Mouse (Mus musculus) retina, adult 2 months (tissue): ENCODE results near the gene Cav3.

ENCODE experiments used
- DNase-seq: peaks from one replicate; pipeline ENCODE4 v3.0.0-alpha.2; 2012; ENCODE audit warnings: low read depth, low spot score

Cav3 gene

DNA sequence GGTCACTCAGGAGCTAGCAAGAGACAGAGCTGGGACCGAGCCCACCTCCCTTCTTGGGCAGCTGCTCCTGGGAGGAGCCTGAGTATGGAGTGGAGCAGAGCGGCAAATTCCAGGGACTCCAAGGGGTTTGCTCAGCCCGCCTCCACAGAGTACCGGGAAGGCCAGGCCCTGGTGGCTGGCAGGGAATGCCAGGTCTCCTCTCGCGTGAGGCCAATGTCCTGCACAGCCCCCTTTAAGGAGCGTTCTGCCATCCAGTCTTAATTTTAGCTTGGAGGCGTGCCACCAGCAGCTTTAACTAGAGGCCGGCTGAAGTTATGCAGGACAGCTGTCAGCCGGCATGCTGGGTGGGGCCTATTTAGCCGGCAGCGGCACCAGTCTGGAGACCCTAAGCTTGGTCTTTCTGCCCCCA, at the start of gene Cav3:
TSS of gene Cav3 (plus strand) at position 165 of the 409 bp plus-strand sequence.
- no peak for DNase-seq

DNA sequence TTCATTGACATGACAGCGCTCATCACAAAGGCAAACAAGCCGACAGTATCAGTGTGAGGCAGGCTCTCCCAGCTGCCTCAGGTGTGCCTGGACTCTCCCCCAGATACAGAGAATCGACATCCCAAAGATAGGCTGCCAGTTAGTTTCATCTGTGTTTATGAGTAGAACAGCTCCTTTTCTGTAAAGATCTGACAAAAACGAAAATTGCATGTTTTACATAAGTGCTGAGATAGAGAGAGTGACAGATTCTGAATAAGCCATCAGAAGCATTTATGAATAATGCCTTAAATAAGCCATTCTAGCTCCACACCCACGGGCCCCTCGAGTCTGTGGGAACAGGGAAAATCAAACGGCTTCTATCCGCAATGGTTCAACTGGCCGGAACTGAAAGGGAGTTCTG, 40.0 kb upstream of the Cav3 start:
- DNase-seq, result no peak

DNA sequence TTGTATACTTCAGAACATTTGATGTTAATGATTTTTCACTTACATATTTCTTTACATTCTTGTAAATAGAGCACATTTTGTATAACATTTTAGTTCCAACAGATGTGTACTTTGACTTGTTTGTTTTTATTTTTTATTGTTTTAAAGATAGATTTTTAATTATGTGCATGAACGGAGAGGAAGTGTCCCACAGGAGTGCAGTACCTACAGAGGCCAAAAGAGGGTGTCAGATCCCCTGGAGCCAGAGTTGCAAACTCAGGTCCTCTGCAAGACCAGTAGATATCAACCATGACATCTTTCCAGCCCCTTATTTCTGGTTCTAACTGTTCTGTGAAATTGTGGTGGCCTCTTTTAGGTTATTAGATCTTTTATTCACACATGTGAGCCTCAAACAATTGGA, 38.4 kb upstream of the Cav3 start:
- DNase-seq, result no peak

DNA sequence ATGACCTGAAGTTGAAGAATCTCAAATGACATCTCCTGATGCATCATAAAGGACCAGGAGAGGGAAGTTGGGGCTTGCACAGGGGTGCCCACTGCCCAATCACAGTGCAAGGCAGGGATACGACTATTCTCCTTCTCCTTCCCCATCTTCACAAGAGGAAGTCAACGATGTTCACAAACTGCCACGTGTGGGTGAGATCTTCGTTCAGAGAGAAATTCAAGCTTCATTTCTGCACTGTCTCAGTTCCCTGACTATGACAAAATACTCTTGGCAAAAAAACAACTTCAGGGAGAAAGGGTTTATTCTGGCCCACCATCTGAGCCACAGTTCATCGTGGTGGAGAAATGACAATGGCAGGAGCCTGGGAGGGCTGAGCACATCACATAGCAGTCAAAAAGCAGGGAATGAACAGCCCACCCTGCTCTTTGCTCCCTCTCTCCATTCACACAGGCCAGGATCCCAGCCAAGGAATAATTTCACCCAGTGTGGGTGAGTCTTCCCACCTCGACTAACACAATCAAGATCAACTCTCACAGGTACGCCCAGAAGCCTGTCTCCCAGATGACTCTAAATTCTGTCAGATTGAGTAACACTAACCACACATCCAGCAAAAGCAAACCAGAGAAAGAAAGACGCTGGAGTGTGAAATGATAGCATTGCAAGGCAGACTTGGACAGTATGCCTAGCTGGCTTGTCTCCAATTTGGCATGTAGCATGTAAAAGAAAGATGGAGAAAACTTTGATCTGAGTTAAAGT, 35.4 kb upstream of the Cav3 start:
- DNase-seq, result no peak

DNA sequence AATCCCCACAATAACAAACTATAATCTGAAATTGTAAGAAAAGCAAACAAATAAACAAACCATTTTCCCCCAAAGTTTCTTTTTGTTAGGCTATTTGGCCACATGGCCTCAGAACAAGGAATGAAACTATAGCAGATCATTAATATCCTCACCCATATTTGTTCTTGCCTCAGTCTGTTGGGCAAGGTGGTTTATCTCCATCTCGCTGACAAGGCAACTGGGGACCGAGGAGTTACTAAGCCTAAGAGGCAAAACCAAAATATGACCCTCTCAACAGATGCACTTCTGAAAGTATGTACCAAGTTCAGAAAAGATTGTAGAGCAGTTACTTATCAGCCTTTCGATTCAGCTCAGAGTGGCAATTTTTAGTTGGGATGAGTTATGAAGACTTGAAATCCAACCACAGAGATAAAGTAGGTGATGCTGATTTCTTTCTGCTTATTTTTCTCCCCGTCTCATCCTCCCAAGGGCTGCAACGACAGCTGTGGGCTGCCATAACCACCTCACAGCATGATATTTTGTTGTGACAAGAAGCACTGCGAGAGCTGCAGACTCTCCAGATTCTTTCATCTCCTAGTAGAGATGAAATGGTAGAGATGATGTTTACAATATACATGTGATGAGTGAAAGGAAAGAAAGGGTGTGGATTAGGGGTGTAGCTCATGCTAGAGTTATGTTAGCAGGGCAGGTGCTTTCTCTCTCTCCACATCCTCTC, 33.1 kb upstream of the Cav3 start:
- no peak for DNase-seq

DNA sequence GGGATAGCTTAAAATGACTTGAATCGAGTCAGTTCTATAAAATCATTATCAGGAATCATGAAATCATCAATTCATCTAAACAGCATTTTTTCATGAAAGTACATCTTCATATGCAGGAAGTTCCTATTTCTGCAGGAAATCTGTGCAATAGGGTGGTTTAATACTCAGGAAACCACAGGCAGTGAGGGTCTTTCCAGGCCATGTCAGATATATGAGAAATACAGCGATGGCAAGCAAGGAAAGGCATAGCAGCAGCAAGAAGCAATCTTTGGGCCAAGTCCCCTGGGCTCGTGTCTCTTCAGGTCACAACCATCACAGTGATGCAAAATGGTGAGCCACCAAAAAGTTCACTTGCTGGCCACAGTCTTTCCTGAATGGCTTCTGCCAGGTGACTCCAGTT, 13.6 kb upstream of the Cav3 start:
- DNase-seq, result no peak

DNA sequence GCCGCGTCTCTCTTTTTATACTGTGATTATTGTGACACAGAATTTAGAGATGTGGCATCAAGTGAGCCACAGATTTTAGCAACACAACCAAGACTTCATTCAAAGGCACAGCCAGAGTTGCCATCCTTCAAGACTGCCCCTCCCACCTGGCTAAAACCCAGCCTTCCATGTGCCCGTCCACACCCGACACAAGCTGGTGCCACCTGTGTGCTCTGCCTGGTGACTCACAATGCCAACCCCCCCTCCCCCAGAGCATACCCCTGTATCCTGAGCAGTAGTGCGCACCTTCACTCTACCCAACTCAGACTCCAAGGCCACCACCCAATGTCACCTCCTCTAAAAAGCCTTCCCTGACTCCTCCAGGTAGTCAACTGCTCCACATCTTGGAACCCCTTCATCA, 2.2 kb downstream of the Cav3 start:
- DNase-seq, result no peak

DNA sequence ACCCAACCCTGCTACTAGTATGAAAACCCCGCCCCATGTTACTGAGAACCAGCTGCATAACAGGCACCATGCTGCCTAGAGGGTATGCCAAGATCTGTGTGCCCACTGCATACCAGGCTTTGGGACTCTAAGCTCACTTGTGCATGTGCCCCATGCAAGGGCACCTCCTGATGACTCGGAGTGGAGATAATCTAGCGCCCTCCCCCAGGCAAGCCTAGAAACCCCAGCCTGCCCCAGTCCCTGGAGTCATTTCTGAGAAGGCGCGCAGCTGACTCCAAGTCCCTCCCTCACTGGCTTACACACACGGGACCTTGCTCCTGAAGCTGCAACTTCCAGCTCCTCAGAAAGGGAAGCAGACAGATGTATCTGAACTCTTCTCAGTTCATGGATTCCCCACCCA, 4.0 kb downstream of the Cav3 start:
- no peak for DNase-seq

DNA sequence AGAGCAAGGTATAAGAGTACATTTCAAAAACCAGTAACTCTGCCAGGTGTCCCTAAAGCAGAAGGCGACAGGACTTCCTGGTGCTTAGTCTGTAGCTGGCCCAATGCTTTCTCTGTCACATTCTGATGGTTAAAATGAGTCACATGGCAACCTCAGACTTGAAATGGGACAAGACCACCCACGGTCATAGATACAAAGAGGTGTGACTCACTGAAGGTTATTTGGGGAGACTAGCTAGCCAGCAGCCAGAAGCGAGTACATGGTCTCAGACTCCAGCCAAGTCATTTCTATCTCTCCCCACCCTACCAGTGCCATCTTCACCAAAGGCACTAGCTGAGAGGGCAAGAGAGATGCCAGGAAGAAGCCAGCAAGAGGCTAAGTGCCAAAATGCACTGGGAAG, 6.1 kb downstream of the Cav3 start:
- DNase-seq, result no peak

DNA sequence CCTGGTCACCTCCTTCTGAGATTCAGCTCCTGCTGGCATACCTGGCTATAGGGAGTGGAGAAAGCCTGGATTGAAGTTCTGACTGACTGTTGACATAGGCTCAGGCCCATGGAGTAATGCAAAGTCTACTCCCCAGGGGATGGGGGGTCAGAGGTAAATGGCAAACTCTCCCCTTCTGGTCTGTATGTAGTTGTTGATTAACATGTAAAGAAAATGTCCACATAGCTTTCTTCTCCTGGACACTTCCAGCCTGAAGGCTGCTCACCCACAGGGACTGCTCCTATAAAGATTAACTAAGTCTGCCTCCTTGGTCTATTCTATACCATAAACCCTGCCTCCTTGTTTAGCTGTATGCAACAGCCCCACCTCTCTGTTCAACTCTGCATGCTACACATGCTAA, 6.7 kb downstream of the Cav3 start:
- no peak for DNase-seq

DNA sequence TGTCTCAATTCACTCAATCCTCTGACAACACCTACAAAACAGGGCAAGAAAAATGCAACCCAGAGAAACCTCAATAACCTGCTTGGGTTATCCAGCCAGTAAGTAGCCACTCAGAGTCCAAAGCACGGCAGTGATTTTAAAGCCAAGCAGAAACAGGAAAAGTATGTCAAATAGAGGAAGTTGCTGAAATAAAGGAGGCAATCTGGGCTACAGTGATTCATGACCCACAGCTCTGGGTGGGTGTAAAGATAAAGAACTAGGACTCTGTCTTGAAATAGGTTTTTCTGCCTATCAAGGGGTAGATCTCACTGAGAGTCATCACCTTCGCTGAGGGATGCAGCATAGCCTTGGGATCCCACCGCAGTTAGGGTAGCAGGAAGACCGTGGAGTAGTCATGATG, 12.3 kb downstream of the Cav3 start:
- no peak for DNase-seq

DNA sequence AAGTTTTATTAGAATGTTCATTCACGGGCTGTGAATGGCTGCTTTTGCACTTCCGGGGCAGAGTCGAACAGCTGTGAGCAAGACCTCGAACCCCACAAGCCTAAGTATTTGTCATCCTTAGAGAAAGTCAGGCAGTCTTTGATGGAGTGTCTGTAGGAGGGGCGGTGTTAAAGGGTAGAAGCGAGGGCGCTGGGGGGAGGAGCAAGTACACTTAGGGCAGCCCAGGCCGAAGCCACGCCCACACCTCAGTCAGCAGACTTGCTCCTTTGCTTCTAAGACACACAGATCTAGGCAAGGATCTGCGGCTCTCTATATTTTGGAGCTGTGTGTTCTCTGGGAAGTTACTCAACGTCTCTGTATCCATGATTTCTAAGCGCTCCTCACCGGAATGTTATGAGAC, 20.6 kb downstream of the Cav3 start:
- no peak for DNase-seq

DNA sequence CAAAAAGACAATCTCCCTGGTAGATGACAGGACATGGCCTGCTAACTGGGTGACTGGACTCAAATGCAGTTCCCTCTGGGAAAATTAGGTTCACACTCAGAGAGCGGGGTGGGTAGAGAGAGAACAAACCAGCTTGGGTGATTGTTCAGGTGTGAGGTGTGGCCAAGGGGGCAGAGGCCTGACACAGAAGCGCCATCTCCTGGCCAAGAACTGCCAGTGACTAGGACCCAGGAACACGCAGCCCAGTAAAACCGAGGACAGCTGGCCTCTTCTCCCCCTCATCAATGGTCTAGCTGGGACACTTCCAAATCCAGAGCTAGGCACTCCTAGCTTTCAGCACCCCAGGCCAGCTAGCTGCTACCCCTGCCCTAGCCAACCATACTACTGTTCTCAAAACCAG, 25.0 kb downstream of the Cav3 start:
- DNase-seq, result no peak

DNA sequence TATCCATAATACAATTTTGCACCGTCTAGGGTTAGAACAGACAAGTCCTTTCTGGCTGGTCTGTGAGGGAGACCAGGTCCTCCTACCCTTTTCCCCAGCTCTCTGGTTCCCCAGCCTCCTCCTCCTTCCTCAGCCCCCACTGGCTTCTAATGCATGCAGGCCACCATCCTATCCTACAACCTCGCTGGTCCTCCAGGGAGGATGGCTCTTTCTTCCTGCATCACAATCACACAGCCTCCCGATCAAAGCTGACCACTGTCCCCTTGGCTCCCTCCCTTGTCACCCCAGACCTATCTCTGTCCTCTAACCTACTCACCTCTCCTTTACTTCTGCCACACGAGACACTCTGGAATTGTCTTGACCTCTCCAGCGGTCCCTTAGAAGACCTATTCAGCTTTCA, 28.7 kb downstream of the Cav3 start:
- DNase-seq, result no peak

DNA sequence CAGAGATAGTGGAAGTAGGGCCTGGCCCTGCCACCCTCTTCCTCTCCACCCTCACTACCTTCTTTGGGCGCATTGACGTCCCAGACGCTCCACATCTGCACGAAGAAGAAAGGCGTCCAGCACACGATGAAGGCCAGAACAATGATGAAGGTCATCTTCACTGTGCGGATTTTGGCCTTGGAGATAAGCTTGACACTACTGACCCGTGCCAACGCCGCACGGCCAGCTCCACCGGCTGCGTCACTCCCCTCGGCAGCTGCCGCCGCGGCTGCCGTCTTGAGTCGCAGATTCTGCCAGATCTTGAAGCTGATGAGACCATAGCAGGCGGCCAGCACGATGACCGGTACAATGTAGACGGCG, 29.5 kb downstream of the Cav3 start:
- no peak for DNase-seq

DNA sequence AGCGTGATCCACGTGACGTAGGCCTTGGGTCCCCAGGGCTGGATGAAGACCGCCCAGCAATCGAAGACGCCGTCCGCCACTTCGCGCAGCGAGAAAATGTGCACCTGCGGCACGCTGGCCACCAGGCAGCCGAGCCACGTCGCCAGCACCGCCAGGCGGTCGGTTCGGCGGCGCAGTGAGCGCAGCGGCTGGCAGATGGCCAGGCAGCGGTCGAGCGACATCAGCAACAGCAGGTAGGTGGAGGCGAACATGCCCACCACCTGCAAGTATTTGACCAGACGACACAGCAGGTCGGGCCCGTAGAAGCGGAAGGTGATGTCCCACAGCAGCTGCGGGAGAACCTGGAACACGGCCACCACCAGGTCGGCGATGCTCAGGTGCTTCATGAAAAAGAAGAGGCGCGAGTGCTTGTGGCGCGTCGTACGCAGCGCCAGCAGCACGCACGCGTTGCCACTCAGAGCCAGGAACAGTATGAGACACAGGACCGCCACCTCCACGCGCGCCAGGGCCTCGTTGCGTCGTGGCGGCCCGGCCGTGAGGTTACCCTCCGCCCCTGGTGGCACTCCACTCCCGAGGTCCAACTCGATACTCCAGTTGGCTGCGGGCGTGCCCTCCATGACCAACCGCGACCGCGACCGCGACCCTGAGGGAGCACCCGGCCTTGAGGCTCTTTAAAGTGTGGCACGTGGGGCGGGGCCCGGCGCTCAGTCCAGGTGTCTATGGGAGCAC, 30.0 kb downstream of the Cav3 start:
- DNase-seq, result no peak

DNA sequence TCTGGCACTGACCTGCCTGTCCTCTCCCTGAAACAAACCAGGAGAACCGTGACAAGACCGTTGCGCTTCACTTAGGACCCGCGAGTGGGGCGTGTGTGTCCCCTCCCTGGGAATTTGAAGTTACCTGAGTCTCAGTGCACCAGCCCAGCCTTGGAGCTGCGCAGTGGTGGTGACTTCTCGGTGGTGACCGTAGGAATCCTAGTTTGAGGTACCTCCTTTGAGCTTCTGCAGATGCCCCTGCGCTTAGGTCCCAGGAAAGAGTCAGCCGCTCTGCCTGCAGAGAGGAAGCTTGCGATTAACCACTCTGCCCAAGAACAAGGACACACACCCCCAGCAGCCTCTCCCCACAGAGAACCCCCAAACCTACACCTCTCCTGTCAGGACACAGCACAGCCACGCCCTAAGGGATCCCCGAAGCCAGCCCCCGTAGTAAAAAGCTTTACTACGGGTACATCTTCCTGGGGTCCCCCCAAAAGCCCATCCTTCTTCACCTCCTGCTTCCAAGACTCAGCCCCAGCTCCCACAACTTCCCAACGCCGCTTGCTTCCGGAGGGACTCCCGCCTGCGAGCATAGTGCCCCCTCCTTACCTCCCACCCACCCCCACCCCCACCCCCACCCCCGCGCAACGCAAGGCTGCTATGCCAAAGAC, 30.7 kb downstream of the Cav3 start, which contains the start of gene Oxtr:
TSS of gene Oxtr (minus strand) at position 34 of the 650 bp plus-strand sequence.
- DNase-seq, result no peak

DNA sequence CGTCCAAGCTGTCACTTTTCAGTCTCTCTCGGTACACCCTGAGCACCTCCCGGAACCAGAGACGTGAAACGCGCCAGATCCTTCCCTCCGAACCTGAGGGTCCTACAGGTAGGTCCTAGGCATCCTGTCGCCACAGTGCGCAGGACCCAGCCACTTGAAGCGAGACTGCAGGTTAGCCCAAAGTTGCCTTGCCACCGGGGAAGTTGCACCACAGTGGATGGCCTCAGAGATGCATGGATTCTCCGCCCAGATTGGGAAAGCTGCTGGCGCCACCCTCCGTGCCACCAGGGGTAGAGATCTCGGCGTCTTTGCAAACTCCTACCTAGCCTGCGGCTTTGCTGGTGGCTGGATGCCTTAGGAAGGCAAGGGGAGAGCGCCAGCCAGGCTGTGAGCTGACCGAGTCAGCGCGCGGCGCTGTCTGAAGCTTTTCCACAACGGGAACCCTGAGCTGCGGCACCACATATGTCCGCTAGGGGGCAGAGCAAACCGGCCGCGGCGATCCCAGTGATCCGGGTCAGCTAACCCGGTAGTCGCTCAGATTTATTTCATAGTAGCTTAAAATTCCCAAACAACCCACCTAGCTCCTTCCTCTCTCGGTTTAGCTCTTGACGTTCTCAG, 31.4 kb downstream of the Cav3 start:
- no peak for DNase-seq

DNA sequence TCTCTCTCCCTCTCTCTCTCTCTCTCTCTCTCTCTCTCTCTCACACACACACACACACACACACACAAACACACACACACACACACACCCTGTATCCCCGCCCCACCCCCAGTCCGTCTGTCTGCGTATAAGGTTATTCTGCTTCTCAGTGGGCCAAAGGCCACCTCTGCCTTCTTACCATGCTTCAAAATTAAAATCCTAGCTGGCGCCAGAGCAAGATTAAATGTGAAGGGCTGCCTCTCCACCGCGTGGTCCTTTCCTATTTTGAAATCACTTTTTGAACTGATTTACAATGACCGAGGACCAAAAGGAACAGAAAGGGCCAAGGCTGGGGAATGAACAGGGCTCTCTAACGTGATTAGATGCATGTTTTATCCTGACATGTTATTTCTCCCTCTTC, 32.2 kb downstream of the Cav3 start:
- no peak for DNase-seq

DNA sequence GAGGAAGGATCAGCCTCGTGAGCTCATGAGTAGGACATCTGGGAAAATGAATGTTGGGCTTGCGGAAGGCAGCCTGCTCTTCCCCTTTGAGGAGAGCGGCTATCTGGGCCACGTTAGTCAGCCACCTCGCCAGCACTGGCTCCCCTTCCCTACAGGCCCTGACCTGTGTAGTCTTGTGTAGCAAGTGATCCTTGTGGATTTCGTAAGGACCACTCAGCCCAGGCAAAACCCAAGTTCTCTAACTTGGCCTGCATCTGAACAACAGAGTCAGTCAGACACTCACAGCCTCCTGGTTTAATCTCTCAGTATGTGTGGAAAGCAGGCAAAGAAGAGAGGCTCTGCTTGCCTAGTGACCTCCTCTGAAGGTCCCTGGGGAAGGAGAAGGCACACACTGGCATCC, 33.4 kb downstream of the Cav3 start:
- no peak for DNase-seq

DNA sequence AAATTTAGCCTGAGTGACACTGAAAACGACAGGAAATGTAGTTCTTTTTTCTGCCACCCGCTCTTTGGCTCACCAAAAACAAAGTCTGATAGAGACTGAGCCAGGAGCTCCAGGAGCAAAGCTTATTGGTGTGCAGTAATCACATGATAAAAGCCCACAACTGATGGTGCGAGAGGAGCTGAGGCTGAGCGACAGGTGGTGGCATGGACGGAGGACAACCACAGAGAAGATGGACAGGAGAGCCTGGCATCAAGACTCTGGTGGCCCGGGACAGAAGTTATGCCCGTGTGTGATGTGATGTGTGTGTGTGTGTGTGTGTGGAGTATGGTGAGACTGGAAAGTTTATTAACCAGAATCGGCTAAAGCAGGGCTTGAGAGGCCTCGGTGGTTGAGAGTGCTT, 34.1 kb downstream of the Cav3 start:
- no peak for DNase-seq

DNA sequence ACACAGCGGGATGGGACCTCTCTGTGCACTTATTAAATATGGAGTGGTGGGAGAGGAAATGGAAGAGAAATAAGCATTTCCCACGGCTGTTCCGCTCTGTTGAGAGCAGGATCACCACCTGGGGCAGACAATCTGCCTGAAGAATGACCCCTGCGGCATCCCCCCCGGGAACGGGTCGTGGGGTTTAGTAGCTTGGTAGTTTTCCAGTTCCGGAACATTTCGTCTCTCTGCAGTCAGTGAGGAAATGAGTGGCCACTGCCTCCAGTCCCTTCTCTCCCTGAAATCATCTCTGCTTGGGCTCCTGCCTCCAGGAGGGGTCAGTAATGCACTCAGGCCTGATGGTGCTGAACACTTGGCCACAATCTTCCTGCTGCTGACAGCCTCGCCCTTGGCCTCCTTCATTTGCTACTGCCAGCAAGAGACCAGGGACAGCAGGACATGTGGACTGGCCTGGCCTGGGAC, 35.3 kb downstream of the Cav3 start:
- no peak for DNase-seq
